Mouse (Mus musculus) heart, embryonic 14.5 days (tissue): ENCODE measurements around the gene Nup188. TPM values are rescaled to one million over a fixed set of nuclear protein-coding genes. Genes with fewer than 3 reads are reported as not detected.
A peak's percentile ranks its signal among the peaks of the same experiment; 100 is the strongest.

Experiments
- ATAC-seq: fragments of 200-750 bp; cut with Nextera tagmentation; 2 replicates; pipeline ENCODE4 v1.8.0; 2017; ENCODE audit warnings: low read depth, moderate TSS enrichment; ENCODE audit not compliant: insufficient number of reproducible peaks, insufficient read depth, low FRiP score
- H3K27ac ChIP-seq, 2 experiments: fragments of 200-500 bp in 1 of 2; fragments of 300-500 bp in 1 of 2; sonication (generic) in 1 of 2; replicated peaks in 1 of 2; 2 replicates each; pipeline ENCODE4 v1.5.1; 2012 to 2014; ENCODE audit warnings: low read depth in 2 of 2, low read length in 2 of 2, control low read depth in 1 of 2, mild to moderate bottlenecking in 1 of 2, mixed read lengths in 1 of 2; ENCODE audit not compliant: control insufficient read depth in 1 of 2, insufficient read depth in 1 of 2
- H3K27me3 ChIP-seq: fragments of 300-500 bp; sonication (generic); 2 replicates; pipeline ENCODE4 v1.6.1; 2014; ENCODE audit warnings: mild to moderate bottlenecking, low read length, control low read depth; ENCODE audit not compliant: control insufficient read depth, insufficient read depth
- H3K36me3 ChIP-seq: fragments of 300-500 bp; sonication (generic); 2 replicates; pipeline ENCODE4 v1.6.1; 2014; ENCODE audit warnings: mild to moderate bottlenecking, control low read depth, low read length, mixed read lengths; ENCODE audit not compliant: control insufficient read depth, insufficient read depth
- H3K4me1 ChIP-seq, 2 experiments: fragments of 200-500 bp in 1 of 2; fragments of 300-500 bp in 1 of 2; sonication (generic) in 1 of 2; 2 replicates each; pipeline ENCODE4 v1.6.1; 2012 to 2014; ENCODE audit warnings: low read length in 2 of 2, control low read depth in 1 of 2, mixed read lengths in 1 of 2; ENCODE audit not compliant: control insufficient read depth in 2 of 2, insufficient read depth in 2 of 2
- H3K4me2 ChIP-seq: fragments of 300-500 bp; sonication (generic); 2 replicates; pipeline ENCODE4 v1.6.1; 2014; ENCODE audit warnings: mild to moderate bottlenecking, low read length
- H3K4me3 ChIP-seq, 2 experiments: fragments of 200-500 bp in 1 of 2; fragments of 300-500 bp in 1 of 2; sonication (generic) in 1 of 2; 2 replicates each; pipeline ENCODE4 v1.5.1; 2012 to 2014; ENCODE audit warnings: low read length in 2 of 2, mild to moderate bottlenecking in 2 of 2, control low read depth in 1 of 2, low read depth in 1 of 2, moderate library complexity in 1 of 2; ENCODE audit not compliant: control insufficient read depth in 1 of 2, insufficient read depth in 1 of 2
- H3K9ac ChIP-seq: fragments of 300-500 bp; sonication (generic); 2 replicates; pipeline ENCODE4 v1.6.1; 2014; ENCODE audit warnings: mild to moderate bottlenecking, low read length
- H3K9me3 ChIP-seq: fragments of 300-500 bp; sonication (generic); 2 replicates; pipeline ENCODE4 v1.6.1; 2016; ENCODE audit warnings: low read length, control low read depth; ENCODE audit not compliant: control insufficient read depth
- WGBS: fragments of 180-500 bp; shearing (Covaris S2); extraction: QIAGEN DNeasy Blood & Tissue Kit; methylation state at CpG from one replicate; pipeline ENCODE4 v1.1.7; 2014; 5-methylcytosine and 5-hydroxymethylcytosine counted together
- polyA plus RNA-seq: library from polyadenylated mRNA; unstranded; fragments of >200 nt; fragmentation: Nextera tagmentation; extraction: Ambion mirVana; gene quantifications from 2 replicates; pipeline ENCODE4 v1.2.1, GENCODE M21; 2014

The Nup188 gene
- polyA plus RNA-seq, 1 experiment from 2014 or later: 23.9 TPM

- 87% methylated on average over 7 of the region's 7 CpGs for WGBS
- ATAC-seq: no peak
- H3K36me3 ChIP-seq: peaks cover 95% of the 10 kb centered on the region
Measured at GRCm38 (mm10) chr2:30323111-30323510, 36.9 kb downstream of the Nup188 start.

GRCm38 (mm10) chr2:30325296-30325695 is 39.1 kb downstream of the Nup188 start:
- no peak for ATAC-seq
- Histone ChIP-seq H3K4me3 (no peak overlapping the region), H3K4me2 (no peak overlapping the region), H3K9me3 (no peaks in the 10 kb centered on the region), H3K36me3 (peaks cover 97% of the 10 kb centered on the region), H3K27me3 (no peaks in the 10 kb centered on the region), H3K9ac (no peak overlapping the region), H3K27ac (no peak overlapping the region), H3K4me1 (no peaks in the 10 kb centered on the region)
- WGBS: 88% methylated on average over 5 of the region's 5 CpGs

More at GRCm38 (mm10) chr2:30323111-30323510, 36.9 kb downstream of the Nup188 start:
- H3K27ac ChIP-seq: no peak overlapping the region
- H3K4me3 ChIP-seq: no peak overlapping the region
- H3K9ac ChIP-seq: no peak overlapping the region
- H3K4me1 ChIP-seq: no peaks in the 10 kb centered on the region
- no peaks in the 10 kb centered on the region for H3K9me3 ChIP-seq
- no peak overlapping the region for H3K4me2 ChIP-seq
- no peaks in the 10 kb centered on the region for H3K27me3 ChIP-seq

- 91% methylated on average over 7 of the region's 7 CpGs for WGBS
- no peaks in the 10 kb centered on the region for H3K27me3 ChIP-seq
- no peak overlapping the region for H3K9ac ChIP-seq
- no peaks in the 10 kb centered on the region for H3K4me1 ChIP-seq
- no peak overlapping the region for H3K27ac ChIP-seq
- ATAC-seq: no peak
- peaks cover 97% of the 10 kb centered on the region for H3K36me3 ChIP-seq
- no peak overlapping the region for H3K4me2 ChIP-seq
- no peak overlapping the region for H3K4me3 ChIP-seq
- H3K9me3 ChIP-seq: no peaks in the 10 kb centered on the region
Measured at GRCm38 (mm10) chr2:30327276-30327675, 41.1 kb downstream of the Nup188 start.

GRCm38 (mm10) chr2:30328791-30329190 is 42.6 kb downstream of the Nup188 start:
- Histone ChIP-seq H3K4me2 (no peak overlapping the region), H3K27me3 (no peaks in the 10 kb centered on the region), H3K4me3 (no peak overlapping the region), H3K9ac (no peak overlapping the region), H3K4me1 (no peaks in the 10 kb centered on the region), H3K36me3 (peaks cover 97% of the 10 kb centered on the region), H3K27ac (no peak overlapping the region), H3K9me3 (no peaks in the 10 kb centered on the region)
- no peak for ATAC-seq
- 86% methylated on average over 3 of the region's 3 CpGs for WGBS

GRCm38 (mm10) chr2:30335324-30335723 is 49.1 kb downstream of the Nup188 start:
- peaks cover 99% of the 10 kb centered on the region for H3K36me3 ChIP-seq
- H3K4me1 ChIP-seq: no peaks in the 10 kb centered on the region; a peak in 1 of 4 replicates
- H3K4me2 ChIP-seq: no peak overlapping the region
- no peak overlapping the region for H3K27ac ChIP-seq
- no peak overlapping the region for H3K4me3 ChIP-seq
- H3K9me3 ChIP-seq: no peaks in the 10 kb centered on the region
- no peak for ATAC-seq
- WGBS: 96% methylated on average over 2 of the region's 2 CpGs
- no peaks in the 10 kb centered on the region for H3K27me3 ChIP-seq
- no peak overlapping the region for H3K9ac ChIP-seq

- H3K9me3 ChIP-seq: no peaks in the 10 kb centered on the region
- no peak for ATAC-seq
- H3K4me1 ChIP-seq: no peaks in the 10 kb centered on the region; a peak in 1 of 4 replicates
- H3K4me2 ChIP-seq: no peak overlapping the region
- no peak overlapping the region for H3K27ac ChIP-seq
- no peak overlapping the region for H3K4me3 ChIP-seq
- no peak overlapping the region for H3K9ac ChIP-seq
- peaks cover 99% of the 10 kb centered on the region for H3K36me3 ChIP-seq
- 80% methylated on average over 16 of the region's 16 CpGs for WGBS
- H3K27me3 ChIP-seq: no peaks in the 10 kb centered on the region
Measured at GRCm38 (mm10) chr2:30336174-30336915, 50.1 kb downstream of the Nup188 start.

GRCm38 (mm10) chr2:30337179-30337578 is 51.0 kb downstream of the Nup188 start:
- no peaks in the 10 kb centered on the region; a peak in 1 of 4 replicates for H3K4me1 ChIP-seq
- no peak overlapping the region for H3K4me3 ChIP-seq
- H3K9me3 ChIP-seq: no peaks in the 10 kb centered on the region
- no peak overlapping the region for H3K4me2 ChIP-seq
- 0 out of 4 replicates have a peak overlapping the region, but pooled peaks of 1 of the 2 experiments have one; percentile 24 for H3K27ac ChIP-seq
- no peak for ATAC-seq
- peaks cover 99% of the 10 kb centered on the region for H3K36me3 ChIP-seq
- H3K9ac ChIP-seq: no peak overlapping the region
- WGBS: 45% methylated on average over 12 of the region's 12 CpGs
- no peaks in the 10 kb centered on the region for H3K27me3 ChIP-seq

GRCm38 (mm10) chr2:30342061-30342460 is 55.9 kb downstream of the Nup188 start:
- H3K27me3 ChIP-seq: no peaks in the 10 kb centered on the region
- no peak for ATAC-seq
- H3K4me1 ChIP-seq: peaks cover 13 to 17% of the 10 kb centered on the region in 2 experiments
- H3K9ac ChIP-seq: no peak overlapping the region
- H3K9me3 ChIP-seq: no peaks in the 10 kb centered on the region
- no peak overlapping the region for H3K4me2 ChIP-seq
- peaks cover 99% of the 10 kb centered on the region for H3K36me3 ChIP-seq
- 87% methylated on average over 3 of the region's 3 CpGs for WGBS
- H3K27ac ChIP-seq: no peak overlapping the region
- H3K4me3 ChIP-seq: no peak overlapping the region
